Mouse (Mus musculus) olfactory bulb, adult 2 months (tissue): Measurements from ENCODE around the gene Ank3.

ENCODE experiments used
- CTCF ChIP-seq: fragments of 200-500 bp; IDR thresholded peaks from 2 replicates; pipeline ENCODE4 v1.5.1; 2012; ENCODE audit warnings: low read depth, mild to moderate bottlenecking, low read length, moderate library complexity; ENCODE audit not compliant: insufficient read depth
- POLR2A ChIP-seq: fragments of 200-500 bp; IDR thresholded peaks from 2 replicates; pipeline ENCODE4 v1.6.1; 2012; ENCODE audit warnings: mild to moderate bottlenecking, low read depth, low read length, moderate library complexity; ENCODE audit not compliant: insufficient read depth

DNA sequence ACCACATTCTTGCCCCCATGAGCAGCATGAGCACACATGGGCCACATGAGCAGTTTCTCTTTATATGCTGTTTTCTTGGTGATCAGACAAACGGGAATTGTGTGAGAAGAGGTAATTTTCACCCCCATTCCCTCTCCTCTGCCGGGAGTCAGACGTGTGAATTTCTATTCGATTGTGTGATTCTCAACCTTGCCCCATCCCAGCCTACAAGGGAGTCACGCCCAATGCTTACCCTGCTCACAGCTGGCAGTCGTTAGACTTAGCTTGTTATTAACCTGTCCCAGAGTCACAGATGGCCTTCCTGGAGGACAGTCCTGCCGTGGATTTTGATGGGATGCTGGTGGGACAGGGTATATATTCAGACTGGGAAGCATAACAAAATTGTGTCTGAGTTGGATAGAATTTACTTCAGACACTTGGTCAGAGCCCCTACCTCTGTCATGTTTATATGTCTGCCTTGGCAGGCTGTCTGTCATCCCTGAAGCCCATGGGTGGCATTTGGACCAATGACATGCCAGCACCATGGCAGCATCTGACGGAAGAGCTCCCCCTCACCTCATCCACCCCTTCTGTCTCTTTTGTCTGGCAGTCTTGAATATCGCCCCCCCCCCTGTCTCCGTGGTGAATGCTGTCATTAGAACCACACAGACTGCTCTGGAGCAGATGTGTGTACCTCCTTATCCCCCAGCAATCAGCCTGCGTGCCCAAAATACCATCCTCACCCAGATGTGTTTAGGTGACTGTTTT, 237.5 kb downstream of the Ank3 start:
- no peak for TF ChIP-seq CTCF
- no peak for TF ChIP-seq POLR2A
